Mouse (Mus musculus) myocyte (in vitro differentiated cells): ENCODE data around the gene Eif2b1.

Source experiments
- MAX ChIP-seq: IDR thresholded peaks from one replicate; pipeline ENCODE4 v1.6.1; 2011; ENCODE audit warnings: low read depth, mild to moderate bottlenecking, control low read depth
- POLR2A ChIP-seq: IDR thresholded peaks from one replicate; pipeline ENCODE4 v1.6.1; 2011; ENCODE audit warnings: low read depth, mild to moderate bottlenecking, control low read depth, moderate library complexity; ENCODE audit not compliant: insufficient read length
- POLR2AphosphoS2 ChIP-seq: IDR thresholded peaks from one replicate; pipeline ENCODE4 v1.6.1; 2011; ENCODE audit warnings: low read depth, control low read depth; ENCODE audit not compliant: insufficient read length
- TCF12 ChIP-seq: IDR thresholded peaks from one replicate; pipeline ENCODE4 v1.6.1; 2011; ENCODE audit warnings: mild to moderate bottlenecking, control low read depth; ENCODE audit not compliant: poor library complexity, insufficient read depth, severe bottlenecking
- TCF3 ChIP-seq: IDR thresholded peaks from one replicate; pipeline ENCODE4 v1.6.1; 2011; ENCODE audit warnings: low read depth, control low read depth; ENCODE audit not compliant: insufficient read length
- USF1 ChIP-seq: IDR thresholded peaks from one replicate; pipeline ENCODE4 v1.6.1; 2011; ENCODE audit warnings: low read depth, mild to moderate bottlenecking, control low read depth, moderate library complexity

GRCm38 (mm10) chr5:124539905-124540304, 39.0 kb downstream of the Eif2b1 start:
- TF ChIP-seq POLR2A, result no peak
- TF ChIP-seq MAX, result no peak
- no peak for TF ChIP-seq USF1
- no peak for TF ChIP-seq TCF3
- no peak for TF ChIP-seq TCF12
- TF ChIP-seq POLR2AphosphoS2, result no peak
